Mouse (Mus musculus) CH12.LX (cell line): ENCODE data around the gene Chat. TPM values are rescaled to one million over a fixed set of nuclear protein-coding genes. Genes with fewer than 3 reads are reported as not detected.

Experiments
- DNase-seq: peaks from one replicate; pipeline ENCODE4 v3.0.0-alpha.2; 2013; ENCODE audit errors: extremely low read depth
- H3K27ac ChIP-seq: 2 replicates; pipeline ENCODE4 v1.5.1; 2012; ENCODE audit warnings: low read depth, mild to moderate bottlenecking, control low read depth, moderate library complexity; ENCODE audit not compliant: insufficient read depth
- H3K27me3 ChIP-seq: replicated peaks from 2 replicates; pipeline ENCODE3; 2012; ENCODE audit warnings: inconsistent platforms
- H3K36me3 ChIP-seq, 2 experiments: replicated peaks in 1 of 2; 2 replicates each; pipeline versions ENCODE3 to v1.6.1; 2012; ENCODE audit warnings: inconsistent platforms in 1 of 2, low read length in 1 of 2, mild to moderate bottlenecking in 1 of 2, mixed read lengths in 1 of 2, moderate library complexity in 1 of 2; ENCODE audit not compliant: control insufficient read depth in 1 of 2, insufficient read depth in 1 of 2
- H3K4me1 ChIP-seq, 2 experiments: 2 replicates each; pipeline ENCODE4 v1.6.1; 2012; ENCODE audit warnings: inconsistent platforms in 1 of 2, moderate library complexity in 1 of 2; ENCODE audit not compliant: insufficient read depth in 2 of 2, control insufficient read depth in 1 of 2
- H3K4me2 ChIP-seq: 2 replicates; pipeline ENCODE4 v1.6.1; 2012; ENCODE audit warnings: low read depth, mild to moderate bottlenecking, control low read depth; ENCODE audit not compliant: poor library complexity, insufficient read depth, severe bottlenecking
- H3K4me3 ChIP-seq, 3 experiments: fragments of 150-350 bp in 1 of 3; sonication (generic) in 1 of 3; replicated peaks in 1 of 3; 2 replicates each; pipeline versions ENCODE3 to v1.5.1; 2011 to 2012; ENCODE audit warnings: low read depth in 2 of 3, low read length in 2 of 3, mild to moderate bottlenecking in 2 of 3, moderate library complexity in 2 of 3, control low read depth in 1 of 3, improper control_type of control experiment in 1 of 3, inconsistent platforms in 1 of 3, mixed read lengths in 1 of 3; ENCODE audit not compliant: poor library complexity in 1 of 3
- H3K79me2 ChIP-seq: replicated peaks from 2 replicates; pipeline ENCODE4 v1.6.1; 2012; ENCODE audit warnings: mild to moderate bottlenecking, moderate library complexity; ENCODE audit not compliant: control insufficient read depth, poor library complexity, insufficient read depth, severe bottlenecking; ENCODE audit errors: extremely low read depth
- H3K9ac ChIP-seq: 2 replicates; pipeline ENCODE4 v1.6.1; 2012; ENCODE audit warnings: low read depth, mild to moderate bottlenecking, control low read depth, moderate library complexity; ENCODE audit not compliant: insufficient read depth
- H3K9me3 ChIP-seq: replicated peaks from 2 replicates; pipeline ENCODE3; 2012; ENCODE audit warnings: low read length, inconsistent platforms, mixed read lengths
- CHD1 ChIP-seq: IDR thresholded peaks from 2 replicates; pipeline ENCODE4 v1.6.1; 2012; ENCODE audit warnings: low read depth, low read length, improper control_type of control experiment, inconsistent platforms
- CTCF ChIP-seq, 2 experiments: IDR thresholded peaks in 1 of 2; conservative IDR thresholded peaks in 1 of 2; 2 replicates each; pipeline ENCODE4 v1.5.1; 2011 to 2012; ENCODE audit warnings: low read depth in 2 of 2, low read length in 2 of 2, improper control_type of control experiment in 1 of 2, inconsistent platforms in 1 of 2, mild to moderate bottlenecking in 1 of 2, moderate library complexity in 1 of 2
- E2F4 ChIP-seq: IDR thresholded peaks from 2 replicates; pipeline ENCODE4 v1.6.1; 2011; ENCODE audit warnings: low read depth, low read length, improper control_type of control experiment; ENCODE audit not compliant: insufficient replicate concordance
- ETS1 ChIP-seq: conservative IDR thresholded peaks from 2 replicates; pipeline ENCODE4 v1.6.1; 2012; ENCODE audit warnings: low read depth, mild to moderate bottlenecking, inconsistent platforms, low read length, improper control_type of control experiment, moderate library complexity
- HCFC1 ChIP-seq: IDR thresholded peaks from 2 replicates; pipeline ENCODE4 v1.6.1; 2012; ENCODE audit warnings: low read depth, mild to moderate bottlenecking, inconsistent platforms, low read length, improper control_type of control experiment
- IRF4 ChIP-seq: IDR thresholded peaks from 2 replicates; pipeline ENCODE4 v1.6.1; 2014; ENCODE audit warnings: low read depth, mild to moderate bottlenecking, inconsistent platforms, low read length, improper control_type of control experiment
- JUN ChIP-seq: IDR thresholded peaks from 2 replicates; pipeline ENCODE4 v1.6.1; 2011; ENCODE audit warnings: low read depth, mild to moderate bottlenecking, low read length, improper control_type of control experiment, moderate library complexity; ENCODE audit not compliant: insufficient read depth
- KAT2A ChIP-seq: IDR thresholded peaks from 2 replicates; pipeline ENCODE4 v1.6.1; 2012; ENCODE audit warnings: low read length, improper control_type of control experiment, inconsistent platforms; ENCODE audit not compliant: insufficient replicate concordance
- MAFK ChIP-seq: IDR thresholded peaks from 2 replicates; pipeline ENCODE4 v1.6.1; 2011; ENCODE audit warnings: low read length, improper control_type of control experiment; ENCODE audit not compliant: insufficient replicate concordance
- MXI1 ChIP-seq: IDR thresholded peaks from 2 replicates; pipeline ENCODE4 v1.6.1; 2011; ENCODE audit warnings: mild to moderate bottlenecking, low read depth, low read length, improper control_type of control experiment
- NELFE ChIP-seq: IDR thresholded peaks from 2 replicates; pipeline ENCODE4 v1.6.1; 2011; ENCODE audit warnings: low read depth, low read length, improper control_type of control experiment
- NRF1 ChIP-seq: IDR thresholded peaks from 2 replicates; pipeline ENCODE4 v1.6.1; 2014; ENCODE audit warnings: low read depth, mild to moderate bottlenecking, inconsistent platforms, low read length, improper control_type of control experiment, moderate library complexity
- PAX5 ChIP-seq: IDR thresholded peaks from 2 replicates; pipeline ENCODE4 v1.6.1; 2012; ENCODE audit warnings: low read length, inconsistent platforms, mixed read lengths
- POLR2A ChIP-seq: IDR thresholded peaks from 2 replicates; pipeline ENCODE4 v1.6.1; 2011; ENCODE audit warnings: low read depth, mild to moderate bottlenecking, improper control_type of control experiment, low read length
- SIN3A ChIP-seq: IDR thresholded peaks from 2 replicates; pipeline ENCODE4 v1.6.1; 2012; ENCODE audit warnings: low read length, improper control_type of control experiment, inconsistent platforms
- SMC3 ChIP-seq: IDR thresholded peaks from 2 replicates; pipeline ENCODE4 v1.6.1; 2011; ENCODE audit warnings: low read depth, low read length, improper control_type of control experiment
- TCF12 ChIP-seq: IDR thresholded peaks from 2 replicates; pipeline ENCODE4 v1.6.1; 2014; ENCODE audit warnings: low read depth, mild to moderate bottlenecking, inconsistent platforms, low read length, improper control_type of control experiment
- USF2 ChIP-seq: conservative IDR thresholded peaks from 2 replicates; pipeline ENCODE4 v1.6.1; 2011; ENCODE audit warnings: low read depth, low read length, improper control_type of control experiment
- ZC3H11A ChIP-seq: IDR thresholded peaks from 2 replicates; pipeline ENCODE4 v1.6.1; 2012; ENCODE audit warnings: low read depth, mild to moderate bottlenecking, inconsistent platforms, low read length, improper control_type of control experiment
- ZNF384 ChIP-seq: IDR thresholded peaks from 2 replicates; pipeline ENCODE4 v1.6.1; 2012; ENCODE audit warnings: low read depth, low read length, improper control_type of control experiment, inconsistent platforms
- dilution Hi-C: fragments of 300-500 bp; cut with MboI; formaldehyde crosslinking; loops from 2 replicates; pipeline ENCODE4 v1.14.3; 2020; ENCODE audit warnings: low sequenced_read_pairs; ENCODE audit not compliant: extremely low pct_unique_long_range_greater_than_20kb, extremely low pct_ligation_motif_present
- in situ Hi-C: fragments of 300-500 bp; cut with MboI; formaldehyde crosslinking; loops from 3 replicates; pipeline ENCODE4 v1.14.3; 2019; ENCODE audit warnings: low sequenced_read_pairs, low pct_ligation_motif_present, low pct_unique_long_range_greater_than_20kb, mixed read lengths
- polyA plus RNA-seq: library from polyadenylated mRNA; unstranded; fragments of >175 nt; gene quantifications from 2 replicates; pipeline ENCODE4 v1.2.1, GENCODE M21; 2012; ENCODE audit warnings: low read depth; ENCODE audit not compliant: insufficient read length
- total RNA-seq, 2 experiments: library from RNA; depleted of rRNA; stranded (reverse); fragments of 300-350 nt in 1 of 2; fragments of >200 nt in 1 of 2; gene quantifications; 2 replicates each; pipeline ENCODE4 v1.2.3; 2012 to 2014

The Chat gene
- total and polyA plus RNA-seq, 3 experiments: not detected

DNA sequence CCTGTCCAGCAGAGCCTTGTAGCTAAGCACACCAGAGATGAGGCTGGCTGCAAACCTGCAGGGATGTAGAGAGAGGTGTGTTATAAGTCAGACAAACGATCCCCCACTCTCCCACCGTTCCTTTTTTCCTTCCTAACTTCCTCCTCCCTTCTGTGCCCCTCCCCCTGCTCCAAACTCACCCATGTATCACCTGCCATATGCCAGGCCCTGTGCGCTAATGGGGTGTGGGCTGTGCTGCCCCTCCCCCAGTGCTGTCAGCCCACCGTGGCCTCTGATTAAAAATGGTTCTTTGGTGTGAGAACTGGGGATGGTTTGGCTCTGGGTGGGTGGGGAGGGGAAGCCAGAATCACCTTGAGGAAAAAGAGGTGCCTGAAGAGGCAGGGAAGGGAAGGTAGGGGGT, 13.2 kb downstream of the Chat start:
- Histone ChIP-seq H3K9ac (no peak overlapping the region), H3K4me2 (no peak overlapping the region)
- TF ChIP-seq ZC3H11A (no peak), POLR2A (no peak), TCF12 (no peak), MXI1 (no peak), MAFK (no peak), NRF1 (no peak), CHD1 (no peak), ETS1 (no peak), SIN3A (no peak), KAT2A (no peak), E2F4 (no peak), NELFE (no peak), USF2 (no peak), HCFC1 (no peak), SMC3 (no peak), PAX5 (no peak), ZNF384 (no peak), IRF4 (no peak), JUN (no peak), CTCF (conservative IDR thresholded peaks at IDR 0.05 in 1 of 2, IDR thresholded peaks at IDR 0.05 in 1 of 2; ENCODE audit: low read depth in 2 of 2, low read length in 2 of 2) (no peak)
- TF ChIP-seq, all 38 proteins: peak for 0
- Histone ChIP-seq H3K4me3 (no peak overlapping the region), H3K4me1 (peaks cover 7 to 40% of the 10 kb centered on the region in 2 experiments; a peak in 3 of 4 replicates), H3K36me3 (no peaks in the 10 kb centered on the region), H3K9me3 (no peaks in the 10 kb centered on the region), H3K27ac (no peak overlapping the region), H3K27me3 (peaks cover 3% of the 10 kb centered on the region), H3K79me2 (no peaks in the 10 kb centered on the region)
- no peak for DNase-seq
- in situ Hi-C loops: no loop called here
- dilution Hi-C loops: no loop called here

DNA sequence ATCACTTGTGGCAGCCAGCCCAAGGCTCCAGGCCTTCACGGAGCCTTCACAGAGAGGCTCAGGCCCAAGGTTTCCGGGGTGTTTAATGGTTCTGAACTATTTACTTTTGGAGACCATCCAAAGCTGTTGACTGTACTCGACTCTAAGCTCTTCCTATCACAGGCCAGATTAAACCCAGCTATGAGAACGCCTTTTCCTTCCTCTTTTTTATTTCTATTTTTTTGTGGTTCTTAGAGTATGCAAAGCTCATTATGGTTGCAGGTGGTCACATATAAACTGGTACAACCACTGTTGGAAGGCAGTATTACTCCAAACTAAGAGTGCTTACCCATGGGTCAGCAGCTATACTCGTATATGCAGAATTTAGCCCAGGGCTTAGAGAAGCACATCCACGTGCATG, 18.8 kb downstream of the Chat start:
- no peak overlapping the region for H3K4me3 ChIP-seq
- dilution Hi-C loops (no loop called here), in situ Hi-C loops (no loop called here)
- no peak overlapping the region for H3K4me2 ChIP-seq
- H3K9ac ChIP-seq: no peak overlapping the region
- peaks cover 7 to 29% of the 10 kb centered on the region in 2 experiments; a peak in 3 of 4 replicates for H3K4me1 ChIP-seq
- no peak for TF ChIP-seq ETS1
- peak; percentile 46; the same call in 1 of the 2 replicates for TF ChIP-seq ZNF384
- H3K27me3 ChIP-seq: no peaks in the 10 kb centered on the region
- no peaks in the 10 kb centered on the region for H3K9me3 ChIP-seq
- no peak overlapping the region for H3K27ac ChIP-seq
- no peaks in the 10 kb centered on the region for H3K79me2 ChIP-seq
- no peaks in the 10 kb centered on the region for H3K36me3 ChIP-seq
- DNase-seq: peak; percentile 29
